8 mouse cellular contexts compared by ENCODE assay signal in genomic region chr5:105414341-105415120, GRCm38 (mm10). TPM values are rescaled to one million over a fixed set of nuclear protein-coding genes. Genes with fewer than 3 reads are reported as not detected.
A peak's percentile ranks its signal among the peaks of the same experiment; 100 is the strongest.
DNase-seq lines count a peak whose midpoint lies in the region; ATAC-seq and TF ChIP-seq lines count a peak whose summit lies in the region.

No protein-coding gene starts in this region.

- H3K4me3 ChIP-seq in limb, embryonic 13.5 days = peak overlapping the region; percentile 78
- H3K4me3 ChIP-seq in stomach, postnatal 0 days (ENCODE audit: low read depth, low read length) = peak overlapping the region; percentile 78

- 0 out of 2 replicates have a peak, but pooled peaks cover 8% of the 10 kb centered on the region for H3K27me3 ChIP-seq in limb, embryonic 13.5 days
- H3K27me3 ChIP-seq in stomach, postnatal 0 days (ENCODE audit: control insufficient read depth, insufficient read depth, low read length) = no peaks in the 10 kb centered on the region

- peak; percentile 20; the same call in 1 of the 2 replicates for TF ChIP-seq CTCF in stomach, postnatal 0 days (IDR thresholded peaks at IDR 0.05; ENCODE audit: low read depth)

- H3K9me3 ChIP-seq in limb, embryonic 13.5 days = no peaks in the 10 kb centered on the region
- H3K9me3 ChIP-seq in stomach, postnatal 0 days (ENCODE audit: control insufficient read depth, low read length) = no peaks in the 10 kb centered on the region

- no peak for TF ChIP-seq EP300 in stomach, postnatal 0 days (optimal IDR thresholded peaks at IDR 0.05)

- H3K27ac ChIP-seq in limb, embryonic 13.5 days = no peak overlapping the region
- peak overlapping the region; percentile 91 for H3K27ac ChIP-seq in stomach, postnatal 0 days (replicated peaks)

- WGBS in limb, embryonic 13.5 days = 84% methylated on average over 12 of the region's 12 CpGs
- WGBS in stomach, postnatal 0 days = 82% methylated on average over 12 of the region's 12 CpGs

- DNase-seq in embryo, embryonic 10.5 days (ENCODE audit: low spot score) = peak; percentile 31
- no peak for DNase-seq in embryo, embryonic 10 days (ENCODE audit: low spot score)
- DNase-seq in right cerebral cortex, postnatal 25 days = peak; percentile 30
- DNase-seq in right cerebral cortex, adult 2 months (ENCODE audit: low spot score in 2 of 2) = no peak
- DNase-seq in stomach, postnatal 0 days (ENCODE audit: low spot score) = no peak
- DNase-seq in adrenal gland, adult 2 months = no peak
- no peak for DNase-seq in spleen, adult 18-20 months

- H3K4me2 ChIP-seq in limb, embryonic 13.5 days (replicated peaks) = peak overlapping the region; percentile 98
- H3K4me2 ChIP-seq in stomach, postnatal 0 days (replicated peaks; ENCODE audit: low read depth) = peak overlapping the region; percentile 100

- peaks cover 8% of the 10 kb centered on the region for H3K4me1 ChIP-seq in limb, embryonic 13.5 days
- no peaks in the 10 kb centered on the region for H3K4me1 ChIP-seq in stomach, postnatal 0 days (replicated peaks; ENCODE audit: control insufficient read depth, insufficient read depth)

- peak overlapping the region; percentile 78 for H3K9ac ChIP-seq in limb, embryonic 13.5 days
- H3K9ac ChIP-seq in stomach, postnatal 0 days (ENCODE audit: low read length) = peak overlapping the region; percentile 91

- H3K36me3 ChIP-seq in limb, embryonic 13.5 days = no peaks in the 10 kb centered on the region
- H3K36me3 ChIP-seq in stomach, postnatal 0 days (ENCODE audit: control insufficient read depth, insufficient read depth, low read length) = no peaks in the 10 kb centered on the region

- ATAC-seq in limb, embryonic 13.5 days (ENCODE audit: low FRiP score, low read depth) = no peak
- ATAC-seq in stomach, postnatal 0 days (ENCODE audit: low FRiP score, low TSS enrichment) = no peak

RNA-seq across cellular contexts. Expression of gene Lrrc8b, which starts 1.0 kb away (rescaled TPM):
- polyA plus RNA-seq in limb, embryonic 13.5 days (2015; fragmentation: Nextera tagmentation; extraction: Ambion mirVana) = 3.1 and 3.2 TPM in 2 replicates
- 4.7 and 5.2 TPM in 2 replicates for polyA plus RNA-seq in stomach, postnatal 0 days (2015; fragmentation: Nextera tagmentation; extraction: Ambion mirVana)
- 100 to 1,000 TPM in 1 of 2 experiments, 10 to 100 TPM in 1; 82.8 to 115 TPM for total RNA-seq in adrenal gland, adult 2 months (2021)
- 23.9 and 38.7 TPM in 2 replicates for polyA plus RNA-seq in adrenal gland, adult 2 months (2012; rRNA removed)

Comparison
In these comparisons a context has a peak if more than half of its experiments do, and no peak if none do; other contexts are left out.
1. DNase-seq: peak in embryo, embryonic 10.5 days (single experiment) and right cerebral cortex, postnatal 25 days (single experiment); none in embryo, embryonic 10 days (single experiment), right cerebral cortex, adult 2 months (0 of 2), stomach, postnatal 0 days (single experiment), adrenal gland, adult 2 months (single experiment) and spleen, adult 18-20 months (0 of 2).